Mouse (Mus musculus) hindbrain, embryonic 15.5 days (tissue): ENCODE measurements at regions not wholly inside any gene's neighbourhood (a gene's known extent, or its start where the extent isn't known, plus 50 kb on each side); places are given as distances from the start of the nearest gene placed in this dataset.

Experiments used
- ATAC-seq: fragments of 200-750 bp; cut with Nextera tagmentation; 2 replicates; pipeline ENCODE4 v1.8.0; 2017; ENCODE audit warnings: low read depth, moderate number of reproducible peaks, moderate TSS enrichment; ENCODE audit not compliant: low FRiP score
- H3K27ac ChIP-seq: fragments of 300-500 bp; sonication (generic); replicated peaks from 2 replicates; pipeline ENCODE4 v1.5.1; 2015; ENCODE audit warnings: mild to moderate bottlenecking, inconsistent platforms
- H3K27me3 ChIP-seq: fragments of 300-500 bp; sonication (generic); 2 replicates; pipeline ENCODE4 v1.6.1; 2015; ENCODE audit warnings: control low read depth, inconsistent platforms
- H3K36me3 ChIP-seq: fragments of 300-500 bp; sonication (generic); 2 replicates; pipeline ENCODE4 v1.6.1; 2015; ENCODE audit warnings: control low read depth, inconsistent platforms
- H3K4me1 ChIP-seq: fragments of 300-500 bp; sonication (generic); replicated peaks from 2 replicates; pipeline ENCODE4 v1.6.1; 2015; ENCODE audit warnings: control low read depth, inconsistent platforms
- H3K4me2 ChIP-seq: fragments of 300-500 bp; sonication (generic); 2 replicates; pipeline ENCODE4 v1.6.1; 2015; ENCODE audit warnings: moderate library complexity, mild to moderate bottlenecking, inconsistent platforms
- H3K4me3 ChIP-seq: fragments of 300-500 bp; sonication (generic); 2 replicates; pipeline ENCODE4 v1.5.1; 2015; ENCODE audit warnings: mild to moderate bottlenecking, inconsistent platforms
- H3K9ac ChIP-seq: fragments of 300-500 bp; sonication (generic); 2 replicates; pipeline ENCODE4 v1.6.1; 2015; ENCODE audit warnings: inconsistent platforms
- H3K9me3 ChIP-seq: fragments of 300-500 bp; sonication (generic); 2 replicates; pipeline ENCODE4 v1.6.1; 2016; ENCODE audit warnings: control low read depth, inconsistent platforms
- WGBS: fragments of 180-500 bp; shearing (Covaris S2); methylation state at CpG from one replicate; pipeline ENCODE4 v1.1.7; 2015; 5-methylcytosine and 5-hydroxymethylcytosine counted together

DNA sequence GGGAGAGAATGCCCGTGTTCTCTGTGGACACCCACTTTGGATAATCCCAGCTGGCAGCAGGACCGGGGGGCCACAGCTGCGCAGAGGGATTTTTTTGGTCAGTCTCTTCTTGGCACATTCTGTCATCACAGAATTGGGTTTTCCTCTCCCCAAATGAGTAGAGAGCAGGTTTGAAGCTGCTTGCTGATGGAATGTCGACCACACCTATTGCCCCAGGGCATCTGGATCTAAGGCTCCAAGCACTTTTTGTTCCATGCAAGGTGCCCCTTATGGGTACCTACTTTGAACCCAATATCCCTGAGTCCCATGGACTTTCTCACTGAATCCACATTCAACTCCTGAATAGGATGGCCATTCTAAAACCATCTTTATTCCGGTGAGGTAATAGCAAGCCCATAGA is 314.3 kb upstream of the Npvf start:
- H3K9me3 ChIP-seq: no peaks in the 10 kb centered on the region
- no peak overlapping the region for H3K4me2 ChIP-seq
- H3K27me3 ChIP-seq: no peaks in the 10 kb centered on the region
- 95% methylated on average over 5 of the region's 5 CpGs for WGBS
- H3K4me3 ChIP-seq: no peak overlapping the region
- no peak for ATAC-seq
- no peak overlapping the region for H3K9ac ChIP-seq
- H3K27ac ChIP-seq: no peak overlapping the region
- no peaks in the 10 kb centered on the region for H3K36me3 ChIP-seq
- H3K4me1 ChIP-seq: no peaks in the 10 kb centered on the region

DNA sequence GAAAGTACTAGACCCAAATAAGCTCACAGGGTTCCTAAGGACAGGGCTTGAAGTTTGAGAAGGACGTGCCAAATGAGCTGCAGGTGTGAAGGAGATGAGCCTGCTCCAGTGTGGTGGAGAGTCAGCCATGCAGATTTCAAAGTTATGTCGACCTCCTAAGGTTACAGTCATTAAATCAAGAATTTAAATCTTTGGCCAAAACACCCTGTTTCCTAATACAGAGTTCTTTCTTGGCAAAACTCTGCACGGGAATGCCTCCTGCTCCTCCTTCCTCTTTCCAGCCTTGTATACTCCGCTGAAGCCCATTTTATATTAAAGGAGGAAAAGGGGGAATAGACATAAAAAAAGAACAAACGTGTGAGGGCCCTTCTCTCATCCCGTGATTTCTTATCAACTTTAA is 315.1 kb upstream of the Npvf start:
- Histone ChIP-seq H3K4me2 (no peak overlapping the region), H3K27ac (no peak overlapping the region), H3K9me3 (no peaks in the 10 kb centered on the region), H3K4me1 (no peaks in the 10 kb centered on the region), H3K27me3 (no peaks in the 10 kb centered on the region), H3K4me3 (no peak overlapping the region), H3K9ac (no peak overlapping the region), H3K36me3 (no peaks in the 10 kb centered on the region)
- WGBS: 76% methylated on average over 6 of the region's 6 CpGs
- no peak for ATAC-seq

DNA sequence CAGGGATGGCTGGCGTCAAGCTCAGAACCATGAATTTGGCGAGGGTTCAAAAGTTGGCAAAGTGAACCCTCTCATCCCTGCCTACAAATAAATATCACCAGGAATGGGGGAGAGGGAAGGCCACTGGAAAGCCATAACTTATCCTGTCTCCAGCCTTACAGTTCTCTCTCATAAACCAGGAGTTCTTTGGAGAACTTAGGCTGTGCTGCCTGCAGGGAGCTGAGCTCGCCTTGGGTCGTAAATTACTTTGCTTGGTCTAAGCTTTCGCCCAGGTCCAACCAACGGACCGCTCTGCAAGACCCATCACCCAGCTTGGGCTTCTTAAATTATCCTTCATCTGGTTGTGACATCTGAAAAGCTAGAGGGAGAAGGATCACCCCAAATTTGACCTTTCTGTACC is 315.8 kb upstream of the Npvf start:
- H3K9ac ChIP-seq: no peak overlapping the region
- WGBS: 82% methylated on average over 7 of the region's 7 CpGs
- no peak for ATAC-seq
- H3K36me3 ChIP-seq: no peaks in the 10 kb centered on the region
- no peaks in the 10 kb centered on the region for H3K9me3 ChIP-seq
- H3K27me3 ChIP-seq: no peaks in the 10 kb centered on the region
- no peak overlapping the region for H3K27ac ChIP-seq
- H3K4me2 ChIP-seq: no peak overlapping the region
- no peak overlapping the region for H3K4me3 ChIP-seq
- H3K4me1 ChIP-seq: no peaks in the 10 kb centered on the region

DNA sequence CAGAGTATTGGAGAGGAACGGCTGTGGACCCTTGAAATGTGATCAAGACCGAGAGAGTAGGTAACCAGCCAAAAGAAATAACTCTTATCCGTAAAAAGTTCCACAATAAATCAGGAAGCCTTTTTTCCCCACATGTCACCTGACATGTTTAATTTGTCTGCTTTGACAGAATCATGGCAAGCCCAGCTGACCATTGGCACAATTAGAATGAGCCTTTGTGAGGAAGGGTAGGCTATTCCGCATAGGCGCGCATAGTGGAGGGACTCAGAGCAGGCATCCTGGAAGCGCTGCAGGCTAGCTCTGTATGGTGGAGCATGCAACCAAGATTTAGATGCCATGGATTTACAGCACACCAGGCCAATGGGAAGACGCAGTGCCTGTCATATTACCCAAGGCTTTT is 316.5 kb upstream of the Npvf start:
- 75% methylated on average over 8 of the region's 8 CpGs for WGBS
- ATAC-seq: no peak

DNA sequence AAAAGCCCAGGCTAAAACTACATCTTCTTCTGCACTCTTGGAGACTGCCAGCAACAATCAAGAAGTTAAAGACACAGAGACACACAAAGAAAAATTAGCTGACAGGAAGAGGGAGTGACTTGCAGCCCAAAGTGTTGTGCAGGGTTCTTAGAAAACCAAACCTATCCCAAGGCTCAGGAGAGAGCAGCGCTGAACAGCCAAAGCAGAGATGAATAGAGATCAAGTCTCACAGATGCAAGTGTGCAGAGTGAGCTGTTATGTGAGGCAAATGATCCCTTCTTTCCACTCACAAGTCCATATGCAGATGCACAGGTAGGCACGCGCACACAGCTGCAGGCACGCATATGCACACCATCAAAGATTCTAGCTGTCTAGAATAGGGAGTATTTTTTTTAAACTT is 318.0 kb upstream of the Npvf start:
- Histone ChIP-seq H3K4me2 (no peak overlapping the region), H3K9me3 (no peaks in the 10 kb centered on the region), H3K36me3 (no peaks in the 10 kb centered on the region), H3K9ac (no peak overlapping the region), H3K4me3 (no peak overlapping the region), H3K4me1 (no peaks in the 10 kb centered on the region), H3K27me3 (no peaks in the 10 kb centered on the region), H3K27ac (no peak overlapping the region)
- 79% methylated on average over 4 of the region's 4 CpGs for WGBS
- ATAC-seq: no peak

More for the DNA sequence above, 316.5 kb upstream of the Npvf start:
- no peak overlapping the region for H3K9ac ChIP-seq
- H3K9me3 ChIP-seq: no peaks in the 10 kb centered on the region
- no peak overlapping the region for H3K27ac ChIP-seq
- no peak overlapping the region for H3K4me2 ChIP-seq
- no peaks in the 10 kb centered on the region for H3K36me3 ChIP-seq
- H3K27me3 ChIP-seq: no peaks in the 10 kb centered on the region
- H3K4me3 ChIP-seq: no peak overlapping the region
- H3K4me1 ChIP-seq: no peaks in the 10 kb centered on the region

DNA sequence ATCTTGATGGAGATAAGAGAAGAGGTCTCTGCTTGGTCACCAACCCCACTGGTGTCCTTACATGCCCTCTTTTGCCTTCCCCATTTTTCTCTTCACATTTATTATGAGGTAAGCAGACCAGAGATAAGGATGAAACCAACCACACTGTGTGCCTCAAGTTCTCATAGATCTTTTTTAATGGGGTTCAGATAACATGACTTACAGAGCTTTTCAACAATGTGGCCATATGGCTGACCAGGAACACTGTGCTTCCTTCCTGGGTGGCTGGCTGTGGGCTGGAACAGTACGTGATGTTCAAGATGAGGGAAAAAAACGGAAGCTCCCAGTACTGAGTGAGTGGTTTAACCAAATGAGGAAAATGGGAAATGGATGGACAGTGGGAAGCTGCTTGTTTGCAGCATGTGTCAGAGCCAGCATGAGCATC is 319.0 kb upstream of the Npvf start:
- Histone ChIP-seq H3K4me3 (no peak overlapping the region), H3K27ac (no peak overlapping the region), H3K27me3 (no peaks in the 10 kb centered on the region), H3K4me2 (no peak overlapping the region), H3K4me1 (no peaks in the 10 kb centered on the region), H3K36me3 (no peaks in the 10 kb centered on the region), H3K9ac (no peak overlapping the region), H3K9me3 (no peaks in the 10 kb centered on the region)
- 87% methylated on average over 2 of the region's 2 CpGs for WGBS
- no peak for ATAC-seq

DNA sequence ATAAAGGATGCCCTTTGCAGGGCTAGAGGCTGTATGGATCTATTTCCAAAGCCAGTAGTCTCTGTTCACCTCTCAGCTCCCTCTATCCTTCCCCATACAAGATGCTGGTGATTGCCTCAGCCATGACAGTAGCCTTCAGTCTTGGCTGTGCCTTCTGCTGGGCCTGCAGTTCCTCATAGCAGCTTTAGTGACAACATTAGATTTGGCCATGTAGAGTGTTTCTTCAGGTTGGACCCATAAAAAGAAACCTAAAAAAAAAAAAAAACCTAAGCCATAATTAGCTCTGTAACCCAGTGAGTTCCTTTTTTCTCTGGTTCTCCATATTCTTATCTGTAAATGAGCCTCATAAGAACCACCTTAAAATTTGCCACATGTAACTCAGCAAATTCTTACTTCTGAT is 319.6 kb upstream of the Npvf start:
- Histone ChIP-seq H3K9me3 (no peaks in the 10 kb centered on the region), H3K27ac (no peak overlapping the region), H3K36me3 (no peaks in the 10 kb centered on the region), H3K4me2 (no peak overlapping the region), H3K4me3 (no peak overlapping the region), H3K4me1 (no peaks in the 10 kb centered on the region), H3K9ac (no peak overlapping the region), H3K27me3 (no peaks in the 10 kb centered on the region)
- ATAC-seq: no peak

DNA sequence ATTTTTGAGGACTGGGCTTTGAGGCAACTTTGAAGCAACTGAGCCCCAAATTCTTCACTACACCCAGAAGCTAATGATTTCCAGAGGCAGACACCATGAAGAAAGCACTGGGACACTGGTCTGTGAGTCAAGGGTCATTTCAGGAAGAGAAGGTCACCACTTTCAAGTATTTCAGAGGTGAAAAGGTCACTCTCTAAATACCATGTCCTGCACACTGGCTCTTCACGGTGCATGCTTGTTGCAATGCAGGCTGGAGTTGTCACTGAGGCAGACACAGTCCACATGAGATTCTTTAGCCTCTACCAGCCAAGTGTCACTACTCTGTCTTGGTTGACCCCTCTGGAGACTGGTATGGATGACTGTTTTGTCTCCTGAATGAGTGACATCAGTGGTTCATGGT is 320.7 kb upstream of the Npvf start:
- no peak for ATAC-seq
- Histone ChIP-seq H3K4me1 (no peaks in the 10 kb centered on the region), H3K27ac (no peak overlapping the region), H3K4me2 (no peak overlapping the region), H3K36me3 (no peaks in the 10 kb centered on the region), H3K27me3 (no peaks in the 10 kb centered on the region), H3K9ac (no peak overlapping the region), H3K9me3 (no peaks in the 10 kb centered on the region), H3K4me3 (no peak overlapping the region)
- WGBS: 10% methylated on average over 1 of the region's 1 CpGs

DNA sequence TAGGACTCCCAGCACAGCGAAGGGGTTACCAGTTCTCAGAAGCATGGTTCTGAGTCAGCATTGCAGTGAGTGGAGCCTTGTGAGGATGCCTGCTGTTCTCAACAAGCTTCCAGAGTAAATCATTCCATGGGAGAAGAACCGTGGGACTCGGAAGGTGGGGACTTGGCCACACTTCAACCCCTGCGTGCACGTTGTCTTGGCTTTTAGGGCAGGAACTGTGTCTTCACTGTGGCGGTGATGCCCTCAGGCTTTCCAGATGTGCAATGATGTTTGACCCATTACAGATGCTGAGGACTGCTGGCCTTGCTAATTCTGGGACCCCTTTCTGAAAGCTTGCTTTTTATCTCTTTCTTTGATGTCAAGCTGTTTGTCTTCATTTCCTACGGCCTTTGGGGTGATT is 322.7 kb upstream of the Npvf start:
- no peak overlapping the region for H3K27ac ChIP-seq

DNA sequence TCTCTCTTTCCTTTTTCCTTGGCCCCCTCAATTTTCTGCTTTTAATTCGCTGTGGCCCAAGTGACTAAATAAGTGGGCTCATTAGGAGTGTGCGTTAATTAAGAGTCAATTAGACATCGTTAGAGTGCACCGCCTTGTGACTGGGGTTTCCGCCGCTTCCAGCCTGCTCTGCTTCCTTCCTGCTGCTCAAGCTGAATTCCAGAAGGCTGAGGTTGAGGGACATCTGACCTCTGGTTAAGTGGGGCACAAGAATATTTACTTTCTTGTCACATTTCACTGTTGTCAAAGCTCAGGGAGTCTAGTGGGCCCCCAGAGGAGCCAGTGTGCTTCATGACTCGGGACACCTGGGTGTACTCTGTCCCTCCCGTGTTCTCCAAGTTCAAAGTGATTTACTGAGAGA is 323.1 kb upstream of the Npvf start:
- ATAC-seq: no peak
- Histone ChIP-seq H3K27me3 (no peaks in the 10 kb centered on the region), H3K4me3 (no peak overlapping the region), H3K4me1 (no peaks in the 10 kb centered on the region; the same call in 1 of the 2 replicates), H3K4me2 (no peak overlapping the region), H3K9me3 (no peaks in the 10 kb centered on the region), H3K36me3 (no peaks in the 10 kb centered on the region), H3K9ac (no peak overlapping the region), H3K27ac (no peak overlapping the region)
- WGBS: 56% methylated on average over 8 of the region's 8 CpGs

More for the DNA sequence above, 322.7 kb upstream of the Npvf start:
- H3K9ac ChIP-seq: no peak overlapping the region
- no peak for ATAC-seq
- H3K27me3 ChIP-seq: no peaks in the 10 kb centered on the region
- no peaks in the 10 kb centered on the region; the same call in 1 of the 2 replicates for H3K4me1 ChIP-seq
- H3K36me3 ChIP-seq: no peaks in the 10 kb centered on the region
- no peak overlapping the region for H3K4me3 ChIP-seq
- H3K4me2 ChIP-seq: no peak overlapping the region
- no peaks in the 10 kb centered on the region for H3K9me3 ChIP-seq
- WGBS: 66% methylated on average over 7 of the region's 7 CpGs

DNA sequence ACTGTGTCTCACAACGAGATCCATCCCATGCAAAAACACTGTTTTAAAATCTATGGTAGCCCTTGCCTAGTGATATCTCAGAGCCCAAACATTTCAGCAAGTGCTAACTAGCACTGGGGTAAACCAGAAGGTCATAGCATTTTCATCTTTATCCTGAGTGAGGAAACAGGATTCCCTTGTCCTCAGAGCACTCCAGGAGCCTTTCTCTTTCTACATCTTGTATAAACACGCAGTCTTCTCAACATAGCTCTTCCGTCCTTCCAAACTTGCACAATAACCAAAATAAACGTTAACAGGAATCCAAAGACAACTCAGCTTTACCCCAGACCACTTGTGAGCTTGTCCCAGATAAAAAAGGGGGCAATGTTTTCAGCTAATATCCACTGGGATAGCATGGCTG is 323.8 kb upstream of the Npvf start:
- Histone ChIP-seq H3K27ac (no peak overlapping the region), H3K36me3 (no peaks in the 10 kb centered on the region), H3K4me3 (no peak overlapping the region), H3K4me2 (no peak overlapping the region), H3K27me3 (no peaks in the 10 kb centered on the region), H3K9ac (no peak overlapping the region), H3K9me3 (no peaks in the 10 kb centered on the region), H3K4me1 (no peaks in the 10 kb centered on the region; the same call in 1 of the 2 replicates)
- 84% methylated on average over 4 of the region's 4 CpGs for WGBS
- ATAC-seq: no peak

DNA sequence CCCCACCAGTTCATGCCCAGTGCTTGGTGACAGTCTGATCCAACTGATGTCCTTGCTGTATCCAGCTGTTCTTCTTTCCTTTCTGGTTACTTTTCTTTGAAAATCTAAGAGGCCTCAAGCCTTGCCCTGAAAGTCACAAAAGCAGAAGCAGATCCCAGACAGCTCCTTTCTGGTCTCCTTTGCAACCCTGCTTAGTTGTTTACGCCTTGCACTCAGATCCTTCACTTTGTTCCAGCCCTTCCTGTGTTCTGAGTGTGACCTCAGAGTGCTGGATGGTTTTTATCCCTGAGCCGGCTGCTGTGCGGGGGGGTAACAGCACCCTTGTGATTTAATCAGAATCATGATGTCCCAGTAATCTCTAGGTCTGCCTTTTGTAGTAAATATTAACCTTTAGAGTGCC is 324.3 kb upstream of the Npvf start:
- H3K4me2 ChIP-seq: no peak overlapping the region
- H3K36me3 ChIP-seq: no peaks in the 10 kb centered on the region
- no peak overlapping the region for H3K4me3 ChIP-seq
- no peak for ATAC-seq
- H3K9me3 ChIP-seq: no peaks in the 10 kb centered on the region
- H3K4me1 ChIP-seq: peaks cover under 1% of the 10 kb centered on the region; the same call in 1 of the 2 replicates
- H3K9ac ChIP-seq: no peak overlapping the region
- no peaks in the 10 kb centered on the region for H3K27me3 ChIP-seq
- 0 out of 2 replicates have a peak overlapping the region, but pooled peaks have one; percentile 22 for H3K27ac ChIP-seq
- WGBS: 47% methylated on average over 3 of the region's 3 CpGs

DNA sequence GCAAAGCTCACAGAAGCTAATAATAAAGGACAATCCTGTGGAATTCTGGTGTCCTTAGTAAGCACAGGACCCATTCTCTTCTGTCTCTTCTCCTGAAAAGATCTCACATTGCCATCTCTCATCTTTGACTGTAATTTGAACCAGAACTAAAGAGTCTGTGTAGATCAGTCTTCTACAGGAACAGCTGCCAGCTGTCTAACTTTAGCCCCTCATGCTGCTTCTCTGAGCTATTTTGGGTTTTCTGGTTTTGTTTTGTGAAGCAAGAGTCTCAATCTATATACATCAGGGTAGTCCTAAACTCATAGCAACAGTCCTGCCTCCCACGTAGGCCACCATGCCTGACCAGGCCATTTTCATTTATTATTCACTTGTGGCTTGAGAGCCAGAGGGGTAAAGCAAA is 325.5 kb upstream of the Npvf start:
- no peaks in the 10 kb centered on the region for H3K27me3 ChIP-seq
- no peak overlapping the region for H3K4me3 ChIP-seq
- no peak overlapping the region for H3K9ac ChIP-seq
- ATAC-seq: no peak
- no peaks in the 10 kb centered on the region for H3K36me3 ChIP-seq
- no peak overlapping the region for H3K27ac ChIP-seq
- H3K4me2 ChIP-seq: no peak overlapping the region
- no peaks in the 10 kb centered on the region for H3K9me3 ChIP-seq
- H3K4me1 ChIP-seq: peaks cover 12% of the 10 kb centered on the region
- 67% methylated on average over 1 of the region's 1 CpGs for WGBS
